Mouse (Mus musculus): Measurements from ENCODE around the gene Myl9. TPM values are rescaled to one million over a fixed set of nuclear protein-coding genes. Genes with fewer than 3 reads are reported as not detected.
A peak's percentile ranks its signal among the peaks of the same experiment; 100 is the strongest.

Myl9 gene
- polyA plus RNA-seq, 1 experiment from 2014 or later: 1,736 TPM

DNA sequence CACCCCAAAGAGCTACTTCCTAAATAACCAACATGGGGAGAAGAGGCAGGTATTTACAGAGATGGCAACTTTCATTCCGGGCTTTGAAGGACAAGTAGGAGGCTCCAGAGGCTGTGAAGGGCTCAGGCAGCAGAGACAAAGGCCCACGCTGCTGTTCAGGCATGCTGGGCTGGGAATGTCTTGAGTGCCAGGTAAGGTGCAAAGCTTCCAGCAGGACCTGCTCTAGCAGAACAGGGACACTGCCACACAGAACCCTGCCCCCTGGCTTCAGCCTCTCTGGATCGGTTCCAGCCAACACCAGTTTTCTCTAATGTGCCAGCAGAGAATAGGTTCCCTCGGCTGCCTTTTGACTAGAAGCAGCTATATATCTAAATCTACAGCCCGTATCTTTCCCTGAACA, 8.1 kb upstream of the Myl9 start:
- Histone ChIP-seq H3K36me3 (ENCODE audit: control insufficient read depth, insufficient read depth, low read length) (peaks cover 20% of the 10 kb centered on the region), H3K4me3 (ENCODE audit: low read depth, low read length) (no peak overlapping the region), H3K9me3 (ENCODE audit: control insufficient read depth, low read depth, low read length) (no peaks in the 10 kb centered on the region), H3K27ac (ENCODE audit: low read length) (no peak overlapping the region), H3K9ac (replicated peaks; ENCODE audit: low read depth, low read length) (no peak overlapping the region), H3K4me2 (replicated peaks; ENCODE audit: low read depth, low read length) (no peak overlapping the region), H3K4me1 (ENCODE audit: control insufficient read depth, insufficient read depth, low read length) (no peaks in the 10 kb centered on the region), H3K27me3 (ENCODE audit: control insufficient read depth, insufficient read depth, low read length) (no peaks in the 10 kb centered on the region)
- WGBS: 59% methylated on average over 5 of the region's 5 CpGs
- no peak for ATAC-seq (ENCODE audit: insufficient number of reproducible peaks, insufficient read depth, low FRiP score, low read depth)

GRCm38 (mm10) chr2:156769274-156769673, 5.9 kb upstream of the Myl9 start:
- Histone ChIP-seq H3K27ac (ENCODE audit: low read length) (no peak overlapping the region), H3K9ac (replicated peaks; ENCODE audit: low read depth, low read length) (no peak overlapping the region), H3K4me1 (ENCODE audit: control insufficient read depth, insufficient read depth, low read length) (no peaks in the 10 kb centered on the region), H3K4me2 (replicated peaks; ENCODE audit: low read depth, low read length) (no peak overlapping the region), H3K27me3 (ENCODE audit: control insufficient read depth, insufficient read depth, low read length) (no peaks in the 10 kb centered on the region), H3K9me3 (ENCODE audit: control insufficient read depth, low read depth, low read length) (no peaks in the 10 kb centered on the region), H3K36me3 (ENCODE audit: control insufficient read depth, insufficient read depth, low read length) (peaks cover under 1% of the 10 kb centered on the region; the same call in 1 of the 2 replicates), H3K4me3 (ENCODE audit: low read depth, low read length) (no peak overlapping the region)
- WGBS: 53% methylated on average over 12 of the region's 12 CpGs
- no peak for ATAC-seq (ENCODE audit: insufficient number of reproducible peaks, insufficient read depth, low FRiP score, low read depth)

DNA sequence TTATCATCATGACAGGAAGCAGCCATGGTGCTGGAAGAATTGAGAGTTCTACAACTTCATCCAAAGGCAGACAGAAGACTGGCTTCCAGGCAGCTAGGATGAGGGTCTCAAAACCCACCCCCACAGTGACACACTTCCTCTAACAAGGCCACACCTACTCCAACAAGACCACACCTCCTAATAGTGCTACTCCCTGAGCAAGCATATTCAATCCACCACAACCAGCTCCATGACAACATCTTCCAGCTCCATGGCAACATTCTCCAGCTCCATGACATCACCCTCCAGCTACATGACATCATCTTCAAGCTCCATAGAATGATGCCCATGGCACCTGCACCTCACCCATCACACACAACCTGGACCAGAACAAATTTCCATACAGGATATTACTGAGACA, 1.8 kb upstream of the Myl9 start:
- Histone ChIP-seq H3K36me3 (ENCODE audit: control insufficient read depth, insufficient read depth, low read length) (no peaks in the 10 kb centered on the region), H3K4me2 (replicated peaks; ENCODE audit: low read depth, low read length) (no peak overlapping the region), H3K27me3 (ENCODE audit: control insufficient read depth, insufficient read depth, low read length) (no peaks in the 10 kb centered on the region), H3K27ac (ENCODE audit: low read length) (no peak overlapping the region), H3K4me3 (ENCODE audit: low read depth, low read length) (no peak overlapping the region), H3K4me1 (ENCODE audit: control insufficient read depth, insufficient read depth, low read length) (peaks cover 5% of the 10 kb centered on the region; the same call in 1 of the 2 replicates), H3K9me3 (ENCODE audit: control insufficient read depth, low read depth, low read length) (no peaks in the 10 kb centered on the region), H3K9ac (replicated peaks; ENCODE audit: low read depth, low read length) (no peak overlapping the region)
- ATAC-seq (ENCODE audit: insufficient number of reproducible peaks, insufficient read depth, low FRiP score, low read depth): no peak

GRCm38 (mm10) chr2:156774035-156774737, 1.0 kb upstream of the Myl9 start:
- WGBS: 64% methylated on average over 13 of the region's 13 CpGs
- ATAC-seq (ENCODE audit: insufficient number of reproducible peaks, insufficient read depth, low FRiP score, low read depth): no peak
- peak overlapping the region; percentile 38; the same call in 1 of the 2 replicates for H3K4me3 ChIP-seq (ENCODE audit: low read depth, low read length)
- H3K4me2 ChIP-seq (replicated peaks; ENCODE audit: low read depth, low read length): peak overlapping the region; percentile 62
- H3K36me3 ChIP-seq (ENCODE audit: control insufficient read depth, insufficient read depth, low read length): no peaks in the 10 kb centered on the region; the same call in 1 of the 2 replicates
- peak overlapping the region; percentile 96 for H3K27ac ChIP-seq (ENCODE audit: low read length)
- no peaks in the 10 kb centered on the region for H3K9me3 ChIP-seq (ENCODE audit: control insufficient read depth, low read depth, low read length)
- H3K27me3 ChIP-seq (ENCODE audit: control insufficient read depth, insufficient read depth, low read length): no peaks in the 10 kb centered on the region
- H3K9ac ChIP-seq (replicated peaks; ENCODE audit: low read depth, low read length): peak overlapping the region; percentile 36; the same call in 1 of the 2 replicates
- peaks cover 5% of the 10 kb centered on the region; the same call in 1 of the 2 replicates for H3K4me1 ChIP-seq (ENCODE audit: control insufficient read depth, insufficient read depth, low read length)

- peak overlapping the region; percentile 66 for H3K9ac ChIP-seq (replicated peaks; ENCODE audit: low read depth, low read length)
- ATAC-seq (ENCODE audit: insufficient number of reproducible peaks, insufficient read depth, low FRiP score, low read depth): no peak; the same call in 1 of the 2 replicates
- H3K4me2 ChIP-seq (replicated peaks; ENCODE audit: low read depth, low read length): peak overlapping the region; percentile 62
- no peaks in the 10 kb centered on the region for H3K27me3 ChIP-seq (ENCODE audit: control insufficient read depth, insufficient read depth, low read length)
- H3K4me1 ChIP-seq (ENCODE audit: control insufficient read depth, insufficient read depth, low read length): peaks cover 11% of the 10 kb centered on the region
- H3K4me3 ChIP-seq (ENCODE audit: low read depth, low read length): peak overlapping the region; percentile 38
- no peaks in the 10 kb centered on the region; the same call in 1 of the 2 replicates for H3K36me3 ChIP-seq (ENCODE audit: control insufficient read depth, insufficient read depth, low read length)
- no peaks in the 10 kb centered on the region for H3K9me3 ChIP-seq (ENCODE audit: control insufficient read depth, low read depth, low read length)
- H3K27ac ChIP-seq (ENCODE audit: low read length): peak overlapping the region; percentile 96
- 32% methylated on average over 17 of the region's 17 CpGs for WGBS
Observed at GRCm38 (mm10) chr2:156775455-156776435, 525 bp downstream of the Myl9 start.

DNA sequence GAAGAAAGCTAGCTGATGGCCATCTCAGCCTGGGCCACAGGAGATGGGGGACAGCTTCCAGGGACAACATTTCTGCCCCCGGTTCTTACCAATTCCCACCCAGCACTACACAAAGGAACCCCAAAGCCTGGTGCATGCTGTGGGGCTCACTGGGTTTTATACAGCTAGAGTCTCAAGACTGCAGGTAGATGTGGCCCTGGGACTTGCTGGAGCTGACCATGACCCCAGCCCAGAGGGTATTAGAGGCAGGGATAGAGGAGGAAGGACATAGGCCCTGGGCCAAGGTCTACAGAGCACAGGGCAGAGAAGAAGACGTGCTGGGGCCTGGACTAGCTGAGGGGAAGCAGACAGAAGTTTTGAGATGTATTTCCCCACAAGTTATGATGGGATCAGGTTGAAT, 1.7 kb downstream of the Myl9 start:
- H3K4me2 ChIP-seq (replicated peaks; ENCODE audit: low read depth, low read length): peak overlapping the region; percentile 41
- peaks cover 11% of the 10 kb centered on the region for H3K4me1 ChIP-seq (ENCODE audit: control insufficient read depth, insufficient read depth, low read length)
- 0 out of 2 replicates have a peak overlapping the region, but pooled peaks have one; percentile 41 for H3K27ac ChIP-seq (ENCODE audit: low read length)
- ATAC-seq (ENCODE audit: insufficient number of reproducible peaks, insufficient read depth, low FRiP score, low read depth): no peak
- peak overlapping the region; percentile 38; the same call in 1 of the 2 replicates for H3K9ac ChIP-seq (replicated peaks; ENCODE audit: low read depth, low read length)
- 89% methylated on average over 2 of the region's 2 CpGs for whole genome bisulfite sequencing
- peak overlapping the region; percentile 25 for H3K4me3 ChIP-seq (ENCODE audit: low read depth, low read length)
- no peaks in the 10 kb centered on the region for H3K27me3 ChIP-seq (ENCODE audit: control insufficient read depth, insufficient read depth, low read length)
- H3K9me3 ChIP-seq (ENCODE audit: control insufficient read depth, low read depth, low read length): no peaks in the 10 kb centered on the region
- peaks cover 3% of the 10 kb centered on the region; the same call in 1 of the 2 replicates for H3K36me3 ChIP-seq (ENCODE audit: control insufficient read depth, insufficient read depth, low read length)

DNA sequence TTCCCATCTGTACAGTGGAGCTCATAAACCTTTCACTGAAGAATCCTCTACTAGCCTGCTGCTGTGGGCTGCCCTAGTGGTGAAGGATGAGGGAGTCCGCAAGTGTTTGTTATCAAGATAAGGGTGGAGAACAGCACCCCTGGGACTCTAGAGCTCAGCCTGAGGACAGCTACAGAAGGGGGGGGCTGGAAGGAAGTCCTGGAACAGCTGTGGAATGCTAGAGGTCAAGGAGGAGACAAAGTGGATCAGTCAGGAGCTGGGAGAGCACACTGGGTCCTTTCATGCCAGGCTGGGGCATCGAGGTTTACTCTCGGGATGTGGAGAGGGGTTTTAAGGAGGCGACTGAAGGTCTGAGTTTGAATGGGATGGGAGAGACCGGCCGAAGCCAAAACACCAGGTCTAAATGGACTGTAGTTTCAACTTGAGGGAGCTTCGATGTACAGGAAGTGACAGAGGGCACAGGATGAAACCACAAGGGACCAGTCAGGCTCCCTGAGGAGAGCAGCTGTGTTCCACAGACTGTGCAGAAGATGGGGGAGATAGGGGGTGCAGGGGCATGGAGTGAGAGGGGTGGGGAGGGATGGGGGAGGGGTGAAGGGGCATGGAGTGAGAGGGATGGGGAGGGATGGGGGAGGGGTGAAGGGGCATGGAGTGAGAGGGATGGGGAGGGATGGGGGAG, 2.2 kb downstream of the Myl9 start:
- 53% methylated on average over 7 of the region's 7 CpGs for WGBS
- Histone ChIP-seq H3K9me3 (ENCODE audit: control insufficient read depth, low read depth, low read length) (no peaks in the 10 kb centered on the region), H3K36me3 (ENCODE audit: control insufficient read depth, insufficient read depth, low read length) (peaks cover 3% of the 10 kb centered on the region; the same call in 1 of the 2 replicates), H3K27ac (ENCODE audit: low read length) (0 out of 2 replicates have a peak overlapping the region, but pooled peaks have one; percentile 41), H3K27me3 (ENCODE audit: control insufficient read depth, insufficient read depth, low read length) (no peaks in the 10 kb centered on the region), H3K4me2 (replicated peaks; ENCODE audit: low read depth, low read length) (peak overlapping the region; percentile 41), H3K9ac (replicated peaks; ENCODE audit: low read depth, low read length) (peak overlapping the region; percentile 38; the same call in 1 of the 2 replicates), H3K4me1 (ENCODE audit: control insufficient read depth, insufficient read depth, low read length) (peaks cover 11% of the 10 kb centered on the region), H3K4me3 (ENCODE audit: low read depth, low read length) (peak overlapping the region; percentile 25)
- ATAC-seq (ENCODE audit: insufficient number of reproducible peaks, insufficient read depth, low FRiP score, low read depth): no peak

GRCm38 (mm10) chr2:156778571-156778970, 3.4 kb downstream of the Myl9 start:
- ATAC-seq (ENCODE audit: insufficient number of reproducible peaks, insufficient read depth, low FRiP score, low read depth): no peak
- Histone ChIP-seq H3K9me3 (ENCODE audit: control insufficient read depth, low read depth, low read length) (no peaks in the 10 kb centered on the region), H3K4me1 (ENCODE audit: control insufficient read depth, insufficient read depth, low read length) (peaks cover 11% of the 10 kb centered on the region), H3K4me3 (ENCODE audit: low read depth, low read length) (peak overlapping the region; percentile 7; the same call in 1 of the 2 replicates), H3K4me2 (replicated peaks; ENCODE audit: low read depth, low read length) (peak overlapping the region; percentile 24), H3K36me3 (ENCODE audit: control insufficient read depth, insufficient read depth, low read length) (peaks cover 3% of the 10 kb centered on the region; the same call in 1 of the 2 replicates), H3K27me3 (ENCODE audit: control insufficient read depth, insufficient read depth, low read length) (no peaks in the 10 kb centered on the region), H3K9ac (replicated peaks; ENCODE audit: low read depth, low read length) (peak overlapping the region; percentile 7; the same call in 1 of the 2 replicates), H3K27ac (ENCODE audit: low read length) (no peak overlapping the region)
- WGBS: 72% methylated on average over 8 of the region's 8 CpGs

All from stomach, embryonic 14.5 days (tissue).